In the genomic region with DNA sequence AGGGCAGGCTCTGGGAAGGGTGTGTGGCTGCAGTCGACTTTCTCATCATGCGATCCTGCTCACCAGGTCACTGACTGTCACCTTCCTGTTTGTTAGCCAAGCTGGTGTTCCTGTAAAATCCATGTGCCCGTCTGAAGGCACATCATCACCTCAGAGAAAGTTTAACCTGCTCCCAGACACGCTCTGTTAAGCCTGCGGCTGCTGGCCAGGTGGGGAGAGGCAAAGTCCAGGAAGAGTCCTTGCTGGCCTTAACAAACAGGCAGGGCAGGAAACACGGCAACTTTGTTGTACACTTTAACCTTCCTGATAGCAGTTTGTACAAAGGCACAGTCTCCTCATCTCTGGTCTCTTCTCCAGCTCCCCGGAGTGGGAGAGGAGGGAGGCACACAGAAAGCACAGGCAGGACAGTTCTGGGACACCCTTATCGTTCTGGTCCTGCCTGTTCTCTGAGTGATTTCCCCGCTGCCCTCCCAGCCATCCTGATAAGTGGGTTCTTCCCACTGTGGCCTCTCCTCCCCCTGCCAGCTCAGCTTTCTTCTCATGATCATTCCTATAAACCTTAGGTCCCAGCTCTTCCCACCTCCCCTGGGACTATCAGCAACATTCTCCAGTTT, we compare ENCODE assay signal across 14 mouse cellular contexts. TPM values are rescaled to one million over a fixed set of nuclear protein-coding genes. Genes with fewer than 3 reads are reported as not detected.
DNase-seq lines count a peak whose midpoint lies in the region; ATAC-seq and TF ChIP-seq lines count a peak whose summit lies in the region.
"Had no signal": no experiment of that assay in that cellular context is flagged by ENCODE, and none has a peak within 500 bp of the region (broad histone marks: within the 10 kb centered on the region; RNA-seq: fewer than 3 reads in every experiment).

No protein-coding gene starts in this region.

- H3K36me3 ChIP-seq in intestine, embryonic 16.5 days (ENCODE audit: control insufficient read depth, insufficient read depth, low read length), result no peaks in the 10 kb centered on the region
- H3K36me3 ChIP-seq in liver, postnatal 0 days (replicated peaks; ENCODE audit: insufficient read depth, low read length), result no peaks in the 10 kb centered on the region

- H3K27me3 ChIP-seq in intestine, embryonic 16.5 days (replicated peaks; ENCODE audit: control insufficient read depth, insufficient read depth, low read length), result no peaks in the 10 kb centered on the region
- no peaks in the 10 kb centered on the region for H3K27me3 ChIP-seq in liver, postnatal 0 days (ENCODE audit: insufficient read depth, low read length)
- H3K27me3 ChIP-seq: hindbrain, embryonic 15.5 days; neural tube, embryonic 15.5 days had no signal

- intact Hi-C loops in gastrocnemius, adult 2 months (cut with DNase I), result no loop called here

- peak overlapping the region; percentile 61 for H3K27ac ChIP-seq in gastrocnemius, adult 2 months
- peak overlapping the region; percentile 91 for H3K27ac ChIP-seq in intestine, embryonic 16.5 days (ENCODE audit: low read length)
- H3K27ac ChIP-seq in liver, postnatal 0 days (ENCODE audit: low read depth), result peak overlapping the region; percentile 51; the same call in 1 of the 2 replicates
- H3K27ac ChIP-seq: hindbrain, embryonic 15.5 days; neural tube, embryonic 15.5 days had no signal

- H3K9me3 ChIP-seq in intestine, embryonic 16.5 days (ENCODE audit: control insufficient read depth, low read length), result no peaks in the 10 kb centered on the region
- H3K9me3 ChIP-seq in liver, postnatal 0 days (ENCODE audit: low read length), result no peaks in the 10 kb centered on the region
- H3K9me3 ChIP-seq: G1E; hindbrain, embryonic 15.5 days; neural tube, embryonic 15.5 days had no signal

- no peak overlapping the region for H3K4me3 ChIP-seq in gastrocnemius, adult 2 months
- H3K4me3 ChIP-seq in intestine, embryonic 16.5 days (ENCODE audit: low read length), result peak overlapping the region; percentile 1; the same call in 1 of the 2 replicates
- no peak overlapping the region for H3K4me3 ChIP-seq in liver, postnatal 0 days (ENCODE audit: low read depth, low read length)
- H3K4me3 ChIP-seq: hindbrain, embryonic 15.5 days; neural tube, embryonic 15.5 days had no signal

- peak; percentile 86 for ATAC-seq in intestine, embryonic 16.5 days
- peak; percentile 38; the same call in 1 of the 2 replicates for ATAC-seq in liver, postnatal 0 days

- DNase-seq in gastrocnemius, adult 2 months, result no peak
- no peak for DNase-seq in gastrocnemius, postnatal 4 days (ENCODE audit: low spot score in 2 of 2)
- DNase-seq in kidney, postnatal 25 days, result peak; percentile 79 to 93
- DNase-seq in liver, postnatal 0 days, result no peak
- no peak for DNase-seq in left cerebral cortex, adult 18-20 months (ENCODE audit: low spot score in 2 of 2)
- DNase-seq in layer of hippocampus, postnatal 25 days (ENCODE audit: extremely low spot score in 1 of 2, low spot score in 1 of 2), result no peak
- no peak for DNase-seq in layer of hippocampus, postnatal 36 days
- DNase-seq: gastrocnemius, postnatal 14 days; midbrain, embryonic 14.5 days; right cerebral cortex, postnatal 14 days had no signal

- no peak for TF ChIP-seq CTCF in gastrocnemius, adult 2 months (IDR thresholded peaks at IDR 0.05)
- TF ChIP-seq CTCF in liver, postnatal 0 days (IDR thresholded peaks at IDR 0.05; ENCODE audit: low read depth), result no peak

- H3K9ac ChIP-seq in intestine, embryonic 16.5 days (ENCODE audit: low read depth, low read length), result peak overlapping the region; percentile 34; the same call in 1 of the 2 replicates
- no peak overlapping the region; the same call in 1 of the 2 replicates for H3K9ac ChIP-seq in liver, postnatal 0 days (replicated peaks)
- H3K9ac ChIP-seq: hindbrain, embryonic 15.5 days; neural tube, embryonic 15.5 days had no signal

- H3K4me1 ChIP-seq in intestine, embryonic 16.5 days (ENCODE audit: control insufficient read depth, insufficient read depth, low read length), result 0 out of 2 replicates have a peak, but pooled peaks cover 14% of the 10 kb centered on the region
- peaks cover 9% of the 10 kb centered on the region for H3K4me1 ChIP-seq in liver, postnatal 0 days (ENCODE audit: insufficient read depth)
- H3K4me1 ChIP-seq: hindbrain, embryonic 15.5 days; neural tube, embryonic 15.5 days had no signal

- no peak for TF ChIP-seq EP300 in liver, postnatal 0 days (IDR thresholded peaks at IDR 0.05; ENCODE audit: low read depth)

- peak overlapping the region; percentile 26 for H3K4me2 ChIP-seq in intestine, embryonic 16.5 days (ENCODE audit: low read depth, low read length)
- H3K4me2 ChIP-seq in liver, postnatal 0 days (ENCODE audit: low read depth, low read length), result peak overlapping the region; percentile 26; the same call in 1 of the 2 replicates
- H3K4me2 ChIP-seq: hindbrain, embryonic 15.5 days; neural tube, embryonic 15.5 days had no signal

- 61% methylated on average over 9 of the region's 9 CpGs for WGBS in intestine, embryonic 16.5 days
- 43% methylated on average over 9 of the region's 9 CpGs for WGBS in liver, postnatal 0 days (ENCODE audit: insufficient replicate concordance)

RNA-seq across cellular contexts. Expression of a gene that starts 36.2 kb away (rescaled TPM):
- total RNA-seq in gastrocnemius, adult 2 months (2021), result 1 to 10 TPM; 6.0 to 9.4 TPM
- 10 to 100 TPM; 14.2 to 14.5 TPM for total RNA-seq in gastrocnemius, postnatal 4 days (2021)
- 22.3 and 24.5 TPM in 2 replicates for polyA plus RNA-seq in intestine, embryonic 16.5 days (2015; fragmentation: Nextera tagmentation; extraction: Ambion mirVana)
- polyA plus RNA-seq in liver, postnatal 0 days (2015; fragmentation: Nextera tagmentation; extraction: Ambion mirVana), result 6.6 and 8.3 TPM in 2 replicates
- total RNA-seq in left cerebral cortex, adult 18-20 months (2021), result 10 to 100 TPM; 50.6 to 51.4 TPM
- total RNA-seq in layer of hippocampus, postnatal 25 days (2021), result 10 to 100 TPM; 48.7 to 55.2 TPM
- total RNA-seq in layer of hippocampus, postnatal 36 days (2021), result 10 to 100 TPM; 52.5 to 60.2 TPM

RNA-seq across cellular contexts. Expression of a gene that starts 47.5 kb away (rescaled TPM):
- total RNA-seq in gastrocnemius, adult 2 months (2021), result 10 to 100 TPM; 76.3 to 92.0 TPM
- 10 to 100 TPM; 36.8 to 41.4 TPM for total RNA-seq in gastrocnemius, postnatal 4 days (2021)
- 13.0 and 18.0 TPM in 2 replicates for polyA plus RNA-seq in intestine, embryonic 16.5 days (2015; fragmentation: Nextera tagmentation; extraction: Ambion mirVana)
- polyA plus RNA-seq in liver, postnatal 0 days (2015; fragmentation: Nextera tagmentation; extraction: Ambion mirVana), result 1.7 TPM in 2 replicates
- 10 to 100 TPM; 97.8 to 98.4 TPM for total RNA-seq in left cerebral cortex, adult 18-20 months (2021)
- 100 to 1,000 TPM in 1 of 2 experiments, 10 to 100 TPM in 1; 97.3 to 104 TPM for total RNA-seq in layer of hippocampus, postnatal 25 days (2021)
- total RNA-seq in layer of hippocampus, postnatal 36 days (2021), result 100 to 1,000 TPM in 1 of 2 experiments, 10 to 100 TPM in 1; 99.5 to 112 TPM

Comparison
In these comparisons a context has a peak if more than half of its experiments do, and no peak if none do; other contexts are left out.
1. DNase-seq: peak in kidney, postnatal 25 days (2 of 2); none in gastrocnemius, adult 2 months (single experiment), gastrocnemius, postnatal 4 days (0 of 2), liver, postnatal 0 days (single experiment), left cerebral cortex, adult 18-20 months (0 of 2), layer of hippocampus, postnatal 25 days (0 of 2) and layer of hippocampus, postnatal 36 days (0 of 2).
2. Peak in every context shown above with its lines, with median percentiles within 50 percentile points of each other: H3K27ac ChIP-seq.